Mouse (Mus musculus) CH12.LX (cell line): ENCODE data around the gene Lta. TPM values are rescaled to one million over a fixed set of nuclear protein-coding genes. Genes with fewer than 3 reads are reported as not detected.

Experiments used
- DNase-seq: peaks from one replicate; pipeline ENCODE4 v3.0.0-alpha.2; 2013; ENCODE audit errors: extremely low read depth
- H3K27ac ChIP-seq: 2 replicates; pipeline ENCODE4 v1.5.1; 2012; ENCODE audit warnings: low read depth, mild to moderate bottlenecking, control low read depth, moderate library complexity; ENCODE audit not compliant: insufficient read depth
- H3K27me3 ChIP-seq: replicated peaks from 2 replicates; pipeline ENCODE3; 2012; ENCODE audit warnings: inconsistent platforms
- H3K36me3 ChIP-seq, 2 experiments: replicated peaks in 1 of 2; 2 replicates each; pipeline versions ENCODE3 to v1.6.1; 2012; ENCODE audit warnings: inconsistent platforms in 1 of 2, low read length in 1 of 2, mild to moderate bottlenecking in 1 of 2, mixed read lengths in 1 of 2, moderate library complexity in 1 of 2; ENCODE audit not compliant: control insufficient read depth in 1 of 2, insufficient read depth in 1 of 2
- H3K4me1 ChIP-seq, 2 experiments: 2 replicates each; pipeline ENCODE4 v1.6.1; 2012; ENCODE audit warnings: inconsistent platforms in 1 of 2, moderate library complexity in 1 of 2; ENCODE audit not compliant: insufficient read depth in 2 of 2, control insufficient read depth in 1 of 2
- H3K4me2 ChIP-seq: 2 replicates; pipeline ENCODE4 v1.6.1; 2012; ENCODE audit warnings: low read depth, mild to moderate bottlenecking, control low read depth; ENCODE audit not compliant: poor library complexity, insufficient read depth, severe bottlenecking
- H3K4me3 ChIP-seq, 3 experiments: fragments of 150-350 bp in 1 of 3; sonication (generic) in 1 of 3; replicated peaks in 1 of 3; 2 replicates each; pipeline versions ENCODE3 to v1.5.1; 2011 to 2012; ENCODE audit warnings: low read depth in 2 of 3, low read length in 2 of 3, mild to moderate bottlenecking in 2 of 3, moderate library complexity in 2 of 3, control low read depth in 1 of 3, improper control_type of control experiment in 1 of 3, inconsistent platforms in 1 of 3, mixed read lengths in 1 of 3; ENCODE audit not compliant: poor library complexity in 1 of 3
- H3K79me2 ChIP-seq: replicated peaks from 2 replicates; pipeline ENCODE4 v1.6.1; 2012; ENCODE audit warnings: mild to moderate bottlenecking, moderate library complexity; ENCODE audit not compliant: control insufficient read depth, poor library complexity, insufficient read depth, severe bottlenecking; ENCODE audit errors: extremely low read depth
- H3K9ac ChIP-seq: 2 replicates; pipeline ENCODE4 v1.6.1; 2012; ENCODE audit warnings: low read depth, mild to moderate bottlenecking, control low read depth, moderate library complexity; ENCODE audit not compliant: insufficient read depth
- H3K9me3 ChIP-seq: replicated peaks from 2 replicates; pipeline ENCODE3; 2012; ENCODE audit warnings: low read length, inconsistent platforms, mixed read lengths
- BHLHE40 ChIP-seq: IDR thresholded peaks from 2 replicates; pipeline ENCODE4 v1.6.1; 2011; ENCODE audit warnings: mild to moderate bottlenecking, low read depth, low read length, improper control_type of control experiment
- CTCF ChIP-seq, 2 experiments: IDR thresholded peaks in 1 of 2; conservative IDR thresholded peaks in 1 of 2; 2 replicates each; pipeline ENCODE4 v1.5.1; 2011 to 2012; ENCODE audit warnings: low read depth in 2 of 2, low read length in 2 of 2, improper control_type of control experiment in 1 of 2, inconsistent platforms in 1 of 2, mild to moderate bottlenecking in 1 of 2, moderate library complexity in 1 of 2
- ELF1 ChIP-seq: IDR thresholded peaks from 2 replicates; pipeline ENCODE4 v1.6.1; 2014; ENCODE audit warnings: low read depth, mild to moderate bottlenecking, inconsistent platforms, low read length, improper control_type of control experiment
- ETS1 ChIP-seq: conservative IDR thresholded peaks from 2 replicates; pipeline ENCODE4 v1.6.1; 2012; ENCODE audit warnings: low read depth, mild to moderate bottlenecking, inconsistent platforms, low read length, improper control_type of control experiment, moderate library complexity
- MAFK ChIP-seq: IDR thresholded peaks from 2 replicates; pipeline ENCODE4 v1.6.1; 2011; ENCODE audit warnings: low read length, improper control_type of control experiment; ENCODE audit not compliant: insufficient replicate concordance
- MAX ChIP-seq: IDR thresholded peaks from 2 replicates; pipeline ENCODE4 v1.6.1; 2011; ENCODE audit warnings: low read length, improper control_type of control experiment
- MEF2A ChIP-seq: IDR thresholded peaks from 2 replicates; pipeline ENCODE4 v1.6.1; 2014; ENCODE audit warnings: low read depth, mild to moderate bottlenecking, inconsistent platforms, low read length, improper control_type of control experiment, borderline replicate concordance
- MYC ChIP-seq: IDR thresholded peaks from 2 replicates; pipeline ENCODE4 v1.6.1; 2011; ENCODE audit warnings: low read depth, mild to moderate bottlenecking, improper control_type of control experiment, low read length
- NRF1 ChIP-seq: IDR thresholded peaks from 2 replicates; pipeline ENCODE4 v1.6.1; 2014; ENCODE audit warnings: low read depth, mild to moderate bottlenecking, inconsistent platforms, low read length, improper control_type of control experiment, moderate library complexity
- PAX5 ChIP-seq: IDR thresholded peaks from 2 replicates; pipeline ENCODE4 v1.6.1; 2012; ENCODE audit warnings: low read length, inconsistent platforms, mixed read lengths
- POLR2AphosphoS2 ChIP-seq: IDR thresholded peaks from 2 replicates; pipeline ENCODE4 v1.6.1; 2011; ENCODE audit warnings: low read depth, low read length, improper control_type of control experiment
- RAD21 ChIP-seq: IDR thresholded peaks from 2 replicates; pipeline ENCODE4 v1.6.1; 2011; ENCODE audit warnings: low read depth, mild to moderate bottlenecking, low read length, improper control_type of control experiment, moderate library complexity
- TBP ChIP-seq: conservative IDR thresholded peaks from 2 replicates; pipeline ENCODE4 v1.6.1; 2011; ENCODE audit warnings: low read depth, low read length, improper control_type of control experiment
- TCF12 ChIP-seq: IDR thresholded peaks from 2 replicates; pipeline ENCODE4 v1.6.1; 2014; ENCODE audit warnings: low read depth, mild to moderate bottlenecking, inconsistent platforms, low read length, improper control_type of control experiment
- UBTF ChIP-seq: IDR thresholded peaks from 2 replicates; pipeline ENCODE4 v1.6.1; 2012; ENCODE audit warnings: low read depth, mild to moderate bottlenecking, inconsistent platforms, low read length, improper control_type of control experiment, moderate library complexity
- USF2 ChIP-seq: conservative IDR thresholded peaks from 2 replicates; pipeline ENCODE4 v1.6.1; 2011; ENCODE audit warnings: low read depth, low read length, improper control_type of control experiment
- ZMIZ1 ChIP-seq: IDR thresholded peaks from 2 replicates; pipeline ENCODE4 v1.6.1; 2012; ENCODE audit warnings: low read depth, mild to moderate bottlenecking, inconsistent platforms, low read length, improper control_type of control experiment
- ZNF384 ChIP-seq: IDR thresholded peaks from 2 replicates; pipeline ENCODE4 v1.6.1; 2012; ENCODE audit warnings: low read depth, low read length, improper control_type of control experiment, inconsistent platforms
- dilution Hi-C: fragments of 300-500 bp; cut with MboI; formaldehyde crosslinking; loops from 2 replicates; pipeline ENCODE4 v1.14.3; 2020; ENCODE audit warnings: low sequenced_read_pairs; ENCODE audit not compliant: extremely low pct_unique_long_range_greater_than_20kb, extremely low pct_ligation_motif_present
- in situ Hi-C: fragments of 300-500 bp; cut with MboI; formaldehyde crosslinking; loops from 3 replicates; pipeline ENCODE4 v1.14.3; 2019; ENCODE audit warnings: low sequenced_read_pairs, low pct_ligation_motif_present, low pct_unique_long_range_greater_than_20kb, mixed read lengths
- polyA plus RNA-seq: library from polyadenylated mRNA; unstranded; fragments of >175 nt; gene quantifications from 2 replicates; pipeline ENCODE4 v1.2.1, GENCODE M21; 2012; ENCODE audit warnings: low read depth; ENCODE audit not compliant: insufficient read length
- total RNA-seq, 2 experiments: library from RNA; depleted of rRNA; stranded (reverse); fragments of 300-350 nt in 1 of 2; fragments of >200 nt in 1 of 2; gene quantifications; 2 replicates each; pipeline ENCODE4 v1.2.3; 2012 to 2014

Gene Lta
- total and polyA plus RNA-seq, 3 experiments = 13.4 to 53.0 (median 19.6) TPM

- peaks cover 22 to 72% of the 10 kb centered on the region in 2 experiments for H3K4me1 ChIP-seq
- in situ Hi-C loops = no loop called here
- peak; percentile 75 for DNase-seq
Measured at GRCm38 (mm10) chr17:35205380-35205769, 224 bp upstream of the Lta start.

GRCm38 (mm10) chr17:35202442-35202841 lies 2.7 kb downstream of the Lta start:
- TF ChIP-seq ZNF384 (no peak), MAFK (no peak), NRF1 (no peak), MAX (no peak), PAX5 (no peak), USF2 (no peak), RAD21 (no peak), MEF2A (no peak), ELF1 (no peak), TBP (no peak), MYC (no peak), ZMIZ1 (no peak), CTCF (conservative IDR thresholded peaks at IDR 0.05 in 1 of 2, IDR thresholded peaks at IDR 0.05 in 1 of 2; ENCODE audit: low read depth in 2 of 2, low read length in 2 of 2) (no peak), UBTF (no peak), ETS1 (no peak), POLR2AphosphoS2 (no peak)
- TF ChIP-seq, all 38 proteins: peak for 0
- DNase-seq = no peak
- in situ Hi-C loops (no loop called here), dilution Hi-C loops (no loop called here)
- Histone ChIP-seq H3K4me3 (peak overlapping the region in 2 of 3 experiments; percentile 73 to 92), H3K36me3 (peaks cover 3 to 15% of the 10 kb centered on the region in 2 experiments), H3K9ac (peak overlapping the region; percentile 83), H3K4me1 (peaks cover 17 to 68% of the 10 kb centered on the region in 2 experiments; a peak in 3 of 4 replicates), H3K27ac (0 out of 2 replicates have a peak overlapping the region, but pooled peaks have one; percentile 67), H3K9me3 (no peaks in the 10 kb centered on the region), H3K27me3 (no peaks in the 10 kb centered on the region), H3K4me2 (peak overlapping the region; percentile 95), H3K79me2 (peaks cover 28% of the 10 kb centered on the region)

More at GRCm38 (mm10) chr17:35205380-35205769, 224 bp upstream of the Lta start:
- H3K79me2 ChIP-seq = peaks cover 13% of the 10 kb centered on the region
- H3K27me3 ChIP-seq = no peaks in the 10 kb centered on the region
- dilution Hi-C loops = no loop called here
- peak overlapping the region; percentile 1; the same call in 1 of the 2 replicates for H3K9ac ChIP-seq
- H3K9me3 ChIP-seq = no peaks in the 10 kb centered on the region
- H3K27ac ChIP-seq = peak overlapping the region; percentile 16; the same call in 1 of the 2 replicates
- peak overlapping the region; percentile 2 to 51 (median 38) for H3K4me3 ChIP-seq
- peak overlapping the region; percentile 23 for H3K4me2 ChIP-seq
- peaks cover 0 to under 1% of the 10 kb centered on the region in 2 experiments for H3K36me3 ChIP-seq
- TF ChIP-seq ETS1 = 0 out of 2 replicates have a peak, but pooled peaks have one; percentile 7
- no peak for TF ChIP-seq MAFK
- TF ChIP-seq ZNF384 = peak; percentile 48
- peak; percentile 29; the same call in 1 of the 2 replicates for TF ChIP-seq MAX
- no peak for TF ChIP-seq MEF2A
- peak; percentile 40; the same call in 1 of the 2 replicates for TF ChIP-seq BHLHE40
- 0 out of 2 replicates have a peak, but pooled peaks have one; percentile 8 for TF ChIP-seq TCF12
